Mouse (Mus musculus): ENCODE results near the gene Tacc3. TPM values are rescaled to one million over a fixed set of nuclear protein-coding genes. Genes with fewer than 3 reads are reported as not detected.
A peak's percentile ranks its signal among the peaks of the same experiment; 100 is the strongest.

Gene Tacc3
- polyA plus RNA-seq, 1 experiment: 185 TPM

DNA sequence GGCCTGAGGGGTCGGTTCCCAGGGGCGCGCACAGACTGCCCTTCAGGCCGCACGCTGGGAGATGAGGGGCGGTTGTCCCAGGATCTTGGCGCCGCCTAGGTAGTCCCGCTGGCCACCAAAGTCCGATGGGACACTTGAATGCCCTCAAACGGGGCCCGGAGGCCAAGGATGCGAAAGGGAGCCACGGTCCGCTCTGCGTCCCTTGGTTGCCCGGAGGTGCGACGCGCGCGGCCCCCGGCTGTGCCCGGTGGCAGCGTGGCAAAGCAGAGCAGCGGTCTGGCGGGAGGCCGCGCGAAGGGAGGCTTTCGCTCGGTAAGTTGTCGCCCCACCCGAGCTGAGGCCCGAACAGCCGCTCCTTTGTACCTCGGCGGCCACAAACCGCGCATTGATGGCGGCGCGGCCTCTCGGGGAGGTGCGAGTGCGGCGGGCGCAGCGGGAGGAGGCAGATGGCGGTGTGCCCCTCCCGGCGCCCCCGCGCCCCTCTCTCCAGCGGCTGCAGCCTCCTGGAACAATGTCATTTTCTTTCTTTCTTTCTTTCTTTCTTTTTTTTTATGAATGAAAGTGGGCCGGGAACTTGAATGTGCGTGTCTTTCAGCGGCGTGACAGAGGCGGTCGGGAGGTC lies 65.2 kb downstream of the Tacc3 start:
- peak overlapping the region; percentile 82 for H3K4me3 ChIP-seq (ENCODE audit: low read depth, low read length)
- TF ChIP-seq EP300 (IDR thresholded peaks at IDR 0.05; ENCODE audit: insufficient read depth, low read depth, low read length) (no peak), CTCF (IDR thresholded peaks at IDR 0.05; ENCODE audit: low read depth, low read length) (no peak), POLR2A (IDR thresholded peaks at IDR 0.05; ENCODE audit: insufficient read depth, low read length) (no peak)
- no peaks in the 10 kb centered on the region for H3K36me3 ChIP-seq (ENCODE audit: control insufficient read depth, insufficient read depth, low read length, poor library complexity, severe bottlenecking)
- no peaks in the 10 kb centered on the region for H3K9me3 ChIP-seq (replicated peaks; ENCODE audit: control insufficient read depth, insufficient read depth, low read length, poor library complexity, severe bottlenecking)
- H3K27ac ChIP-seq (ENCODE audit: insufficient read depth, low read length): no peak overlapping the region
- H3K27me3 ChIP-seq (ENCODE audit: control insufficient read depth, insufficient read depth, low read length, poor library complexity, severe bottlenecking): peaks cover 18% of the 10 kb centered on the region
- peaks cover 2% of the 10 kb centered on the region for H3K4me1 ChIP-seq (ENCODE audit: control insufficient read depth, insufficient read depth, low read length)
- H3K9ac ChIP-seq (ENCODE audit: low read depth, poor library complexity, severe bottlenecking): peak overlapping the region; percentile 37

DNA sequence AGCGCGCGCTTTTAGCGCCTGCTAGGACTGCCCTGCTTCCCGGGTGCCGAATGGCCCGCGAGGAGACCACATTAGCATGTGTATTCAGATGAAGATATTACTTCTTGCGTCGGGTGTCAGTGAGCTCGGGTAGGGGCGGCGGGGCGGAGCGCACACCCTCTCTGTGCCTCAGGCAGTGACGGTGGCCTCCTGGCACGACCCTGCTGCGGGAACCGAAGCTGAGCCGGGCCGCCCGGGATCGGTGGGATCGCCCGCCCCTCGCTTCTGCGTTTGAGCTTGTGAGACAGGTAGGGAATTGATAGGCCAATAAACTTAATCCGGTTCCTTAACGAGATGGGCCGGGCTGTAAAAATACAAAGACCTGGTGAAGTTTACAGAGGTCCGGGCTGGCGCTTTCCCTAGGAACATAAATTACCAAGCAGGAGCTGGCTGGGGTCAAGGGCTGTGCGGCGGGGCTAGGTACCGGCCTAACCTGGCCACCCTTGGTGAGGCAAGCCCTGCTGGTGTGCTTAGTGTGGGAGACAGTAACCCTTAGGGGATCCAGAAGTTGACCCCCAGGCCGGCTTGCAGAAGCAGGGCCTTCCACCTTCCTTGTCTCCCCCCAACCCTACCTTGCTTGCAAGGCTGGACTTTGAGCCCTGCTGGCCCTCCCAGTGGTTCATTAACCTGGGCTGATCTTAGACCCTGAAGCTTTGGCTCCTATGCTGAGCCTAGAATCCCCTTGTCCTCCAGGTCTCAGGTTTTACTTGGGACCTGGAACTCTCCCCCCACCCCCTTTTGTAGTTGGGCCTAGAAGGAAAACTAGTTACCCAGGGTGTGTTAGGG lies 65.9 kb downstream of the Tacc3 start:
- Histone ChIP-seq H3K27me3 (ENCODE audit: control insufficient read depth, insufficient read depth, low read length, poor library complexity, severe bottlenecking) (peaks cover 18% of the 10 kb centered on the region), H3K9ac (ENCODE audit: low read depth, poor library complexity, severe bottlenecking) (peak overlapping the region; percentile 37; the same call in 1 of the 2 replicates), H3K4me3 (ENCODE audit: low read depth, low read length) (peak overlapping the region; percentile 82), H3K27ac (ENCODE audit: insufficient read depth, low read length) (no peak overlapping the region), H3K4me1 (ENCODE audit: control insufficient read depth, insufficient read depth, low read length) (peaks cover 2% of the 10 kb centered on the region), H3K36me3 (ENCODE audit: control insufficient read depth, insufficient read depth, low read length, poor library complexity, severe bottlenecking) (no peaks in the 10 kb centered on the region), H3K9me3 (replicated peaks; ENCODE audit: control insufficient read depth, insufficient read depth, low read length, poor library complexity, severe bottlenecking) (no peaks in the 10 kb centered on the region)
- TF ChIP-seq CTCF (IDR thresholded peaks at IDR 0.05; ENCODE audit: low read depth, low read length) (no peak), EP300 (IDR thresholded peaks at IDR 0.05; ENCODE audit: insufficient read depth, low read depth, low read length) (no peak), POLR2A (IDR thresholded peaks at IDR 0.05; ENCODE audit: insufficient read depth, low read length) (no peak)

DNA sequence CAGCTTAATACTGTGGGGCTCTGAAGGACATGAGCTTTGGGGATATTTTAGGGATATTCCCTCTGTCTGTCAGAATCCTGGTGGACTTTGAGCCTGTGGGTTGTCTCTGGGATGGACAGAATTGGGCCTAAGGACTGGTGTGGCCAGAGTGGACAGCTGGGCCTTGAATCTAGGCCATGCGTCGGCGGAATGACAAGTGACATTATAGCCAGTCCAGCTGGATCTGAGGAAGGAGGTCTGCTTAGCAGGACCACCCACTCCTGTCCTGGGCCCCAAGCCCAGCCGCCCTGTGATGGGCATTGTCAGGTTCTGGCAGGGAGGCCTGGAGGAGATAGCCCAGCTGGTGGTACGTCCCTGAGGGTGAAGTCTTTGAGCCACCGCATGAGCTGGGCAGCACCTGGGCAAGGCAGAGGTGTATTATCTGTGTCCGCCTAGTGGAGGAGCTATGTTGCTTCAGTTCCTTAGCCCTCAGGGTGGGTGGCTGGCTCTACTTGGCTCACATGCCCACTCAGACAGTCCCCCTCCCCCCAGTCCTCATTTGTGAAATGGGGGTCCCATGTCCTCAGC lies 68.2 kb downstream of the Tacc3 start:
- Histone ChIP-seq H3K9ac (ENCODE audit: low read depth, poor library complexity, severe bottlenecking) (no peak overlapping the region), H3K27me3 (ENCODE audit: control insufficient read depth, insufficient read depth, low read length, poor library complexity, severe bottlenecking) (peaks cover 18% of the 10 kb centered on the region), H3K27ac (ENCODE audit: insufficient read depth, low read length) (no peak overlapping the region), H3K36me3 (ENCODE audit: control insufficient read depth, insufficient read depth, low read length, poor library complexity, severe bottlenecking) (no peaks in the 10 kb centered on the region), H3K4me3 (ENCODE audit: low read depth, low read length) (no peak overlapping the region), H3K4me1 (ENCODE audit: control insufficient read depth, insufficient read depth, low read length) (peaks cover 2% of the 10 kb centered on the region), H3K9me3 (replicated peaks; ENCODE audit: control insufficient read depth, insufficient read depth, low read length, poor library complexity, severe bottlenecking) (no peaks in the 10 kb centered on the region)
- no peak for TF ChIP-seq CTCF (IDR thresholded peaks at IDR 0.05; ENCODE audit: low read depth, low read length)
- no peak for TF ChIP-seq POLR2A (IDR thresholded peaks at IDR 0.05; ENCODE audit: insufficient read depth, low read length)
- TF ChIP-seq EP300 (IDR thresholded peaks at IDR 0.05; ENCODE audit: insufficient read depth, low read depth, low read length): no peak

DNA sequence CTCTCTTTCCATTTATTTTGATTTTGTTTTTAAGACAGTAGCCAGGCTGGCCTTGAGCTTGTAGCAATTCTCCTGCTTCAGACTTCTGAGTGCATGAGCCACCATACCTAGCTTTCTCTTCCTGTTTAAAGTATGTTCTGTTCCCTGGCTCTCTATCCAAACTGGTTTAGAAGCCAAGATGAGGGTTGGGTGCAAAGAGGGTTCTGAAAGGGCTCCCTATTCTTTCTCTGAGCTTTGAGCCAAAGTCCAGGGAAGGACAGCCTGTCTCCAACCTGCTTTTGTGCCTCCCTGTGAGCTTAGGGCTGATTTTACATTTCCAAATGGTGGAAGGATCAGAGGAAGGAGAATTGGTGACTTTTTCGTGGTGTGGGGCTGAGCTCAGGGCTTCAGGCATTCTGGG lies 69.0 kb downstream of the Tacc3 start:
- Histone ChIP-seq H3K27ac (ENCODE audit: insufficient read depth, low read length) (no peak overlapping the region), H3K9me3 (replicated peaks; ENCODE audit: control insufficient read depth, insufficient read depth, low read length, poor library complexity, severe bottlenecking) (no peaks in the 10 kb centered on the region), H3K4me1 (ENCODE audit: control insufficient read depth, insufficient read depth, low read length) (peaks cover 2% of the 10 kb centered on the region), H3K27me3 (ENCODE audit: control insufficient read depth, insufficient read depth, low read length, poor library complexity, severe bottlenecking) (peaks cover 16% of the 10 kb centered on the region), H3K36me3 (ENCODE audit: control insufficient read depth, insufficient read depth, low read length, poor library complexity, severe bottlenecking) (no peaks in the 10 kb centered on the region), H3K9ac (ENCODE audit: low read depth, poor library complexity, severe bottlenecking) (no peak overlapping the region), H3K4me3 (ENCODE audit: low read depth, low read length) (no peak overlapping the region)
- TF ChIP-seq CTCF (IDR thresholded peaks at IDR 0.05; ENCODE audit: low read depth, low read length) (no peak), EP300 (IDR thresholded peaks at IDR 0.05; ENCODE audit: insufficient read depth, low read depth, low read length) (no peak), POLR2A (IDR thresholded peaks at IDR 0.05; ENCODE audit: insufficient read depth, low read length) (no peak)

Other genes with a start within 250 kb of the Tacc3 start
- not detected in 2 replicates for gene Nkx1-1, start 224.2 kb upstream of the Tacc3 start, polyA plus RNA-seq (2011; ENCODE audit: insufficient read depth, insufficient read length, low read depth, missing spikeins)
- gene Fam53a, start 28.5 kb upstream of the Tacc3 start, polyA plus RNA-seq (2011; ENCODE audit: insufficient read depth, insufficient read length, low read depth, missing spikeins): 26.8 and 29.7 TPM in 2 replicates
- 0.38 TPM in 1 of 2 replicates, not detected in the other for gene Gm9903, start 28.2 kb upstream of the Tacc3 start, polyA plus RNA-seq (2011; ENCODE audit: insufficient read depth, insufficient read length, low read depth, missing spikeins)
- gene Slbp, start 5.6 kb upstream of the Tacc3 start, polyA plus RNA-seq (2011; ENCODE audit: insufficient read depth, insufficient read length, low read depth, missing spikeins): 109 and 121 TPM in 2 replicates
- 7.3 and 9.5 TPM in 2 replicates for gene Tmem129, start 288 bp downstream of the Tacc3 start, polyA plus RNA-seq (2011; ENCODE audit: insufficient read depth, insufficient read length, low read depth, missing spikeins)
- 2.9 and 4.0 TPM in 2 replicates for gene Fgfr3, start 63.5 kb downstream of the Tacc3 start, polyA plus RNA-seq (2011; ENCODE audit: insufficient read depth, insufficient read length, low read depth, missing spikeins)
- 34.2 and 36.7 TPM in 2 replicates for gene Letm1, start 124.7 kb downstream of the Tacc3 start, polyA plus RNA-seq (2011; ENCODE audit: insufficient read depth, insufficient read length, low read depth, missing spikeins)
- gene Nsd2, start 162.6 kb downstream of the Tacc3 start, polyA plus RNA-seq (2011; ENCODE audit: insufficient read depth, insufficient read length, low read depth, missing spikeins): 97.7 and 109 TPM in 2 replicates

All from ES-Bruce4 (cell line).